Mouse (Mus musculus) megakaryocyte, embryonic 14.5 days (primary cell): ENCODE data around the gene Cacnb3.

Experiments used
- FLI1 ChIP-seq: IDR thresholded peaks from 2 replicates; pipeline ENCODE4 v1.6.1; 2012; ENCODE audit warnings: low read length, inconsistent platforms, mixed read lengths
- GATA1 ChIP-seq: IDR thresholded peaks from 3 replicates; pipeline ENCODE4 v1.6.1; 2012; ENCODE audit warnings: mixed read lengths, low read length, inconsistent platforms, borderline replicate concordance

DNA sequence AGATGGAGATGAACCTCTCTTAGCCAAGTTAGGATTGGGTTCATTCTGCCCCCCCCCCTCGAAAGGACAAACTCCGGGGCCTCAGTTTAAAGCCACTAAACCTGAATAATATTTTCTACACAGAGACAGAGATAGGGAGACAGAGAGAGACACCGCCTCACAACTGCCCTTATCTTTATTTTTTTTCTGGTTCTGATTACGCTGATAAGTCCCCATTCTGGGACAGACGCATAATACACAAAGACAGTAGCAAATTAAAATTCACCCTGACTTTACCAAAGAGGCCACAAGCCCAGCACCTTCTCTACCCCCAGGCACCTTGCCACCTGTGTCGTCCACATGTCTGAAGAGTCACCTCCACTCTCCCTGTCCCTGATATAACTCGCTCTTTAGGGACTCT, 51.0 kb downstream of the Cacnb3 start:
- no peak for TF ChIP-seq GATA1
- TF ChIP-seq FLI1 = no peak
